Mouse (Mus musculus) limb, embryonic 14.5 days (tissue): ENCODE measurements around the gene Spcs2. TPM values are rescaled to one million over a fixed set of nuclear protein-coding genes. Genes with fewer than 3 reads are reported as not detected.

ENCODE experiments used
- ATAC-seq: fragments of 200-750 bp; cut with Nextera tagmentation; 2 replicates; pipeline ENCODE4 v1.8.0; 2017; ENCODE audit warnings: low read depth, moderate number of reproducible peaks, moderate TSS enrichment; ENCODE audit not compliant: low FRiP score
- DNase-seq: peaks from one replicate; pipeline ENCODE4 v3.0.0-alpha.2; 2015; ENCODE audit warnings: low spot score
- H3K27ac ChIP-seq: fragments of 300-500 bp; sonication (generic); replicated peaks from 2 replicates; pipeline ENCODE4 v1.5.1; 2014; ENCODE audit warnings: low read depth, mild to moderate bottlenecking, low read length, moderate library complexity, mixed read lengths
- H3K27me3 ChIP-seq: fragments of 300-500 bp; sonication (generic); 2 replicates; pipeline ENCODE4 v1.6.1; 2014; ENCODE audit warnings: low read length, mixed read lengths; ENCODE audit not compliant: control insufficient read depth, insufficient read depth
- H3K36me3 ChIP-seq: fragments of 300-500 bp; sonication (generic); 2 replicates; pipeline ENCODE4 v1.6.1; 2014; ENCODE audit warnings: mild to moderate bottlenecking, low read length, moderate library complexity, mixed read lengths; ENCODE audit not compliant: control insufficient read depth, insufficient read depth
- H3K4me1 ChIP-seq: fragments of 300-500 bp; sonication (generic); 2 replicates; pipeline ENCODE4 v1.6.1; 2014; ENCODE audit warnings: antibody characterized with exemption, low read length, mixed read lengths; ENCODE audit not compliant: control insufficient read depth, insufficient read depth
- H3K4me2 ChIP-seq: fragments of 300-500 bp; sonication (generic); replicated peaks from 2 replicates; pipeline ENCODE4 v1.6.1; 2014; ENCODE audit warnings: low read depth, mild to moderate bottlenecking, low read length, moderate library complexity; ENCODE audit not compliant: severe bottlenecking
- H3K4me3 ChIP-seq: fragments of 300-500 bp; sonication (generic); replicated peaks from 2 replicates; pipeline ENCODE4 v1.5.1; 2014; ENCODE audit warnings: low read length
- H3K9ac ChIP-seq: fragments of 300-500 bp; sonication (generic); 2 replicates; pipeline ENCODE4 v1.6.1; 2014; ENCODE audit warnings: mild to moderate bottlenecking, low read depth, low read length, moderate library complexity; ENCODE audit not compliant: severe bottlenecking
- H3K9me3 ChIP-seq: fragments of 300-500 bp; sonication (generic); 2 replicates; pipeline ENCODE4 v1.6.1; 2016; ENCODE audit warnings: low read length; ENCODE audit not compliant: control insufficient read depth
- POLR2A ChIP-seq: fragments of 200-500 bp; IDR thresholded peaks from 2 replicates; pipeline ENCODE4 v1.8.0; 2012; ENCODE audit warnings: inconsistent platforms, mild to moderate bottlenecking, moderate library complexity, borderline replicate concordance; ENCODE audit not compliant: insufficient read depth, insufficient read length; ENCODE audit errors: extremely low read depth
- WGBS: fragments of 180-500 bp; shearing (Covaris S2); extraction: QIAGEN DNeasy Blood & Tissue Kit; methylation state at CpG from one replicate; pipeline ENCODE4 v1.1.7; 2014; 5-methylcytosine and 5-hydroxymethylcytosine counted together
- polyA plus RNA-seq, 2 experiments: library from polyadenylated mRNA; depleted of rRNA in 1 of 2; stranded (reverse) in 1 of 2; unstranded in 1 of 2; fragments of >200 nt; fragmentation: Nextera tagmentation in 1 of 2; extraction: Ambion mirVana in 1 of 2; gene quantifications; 2 replicates each; pipeline versions ENCODE4 v1.2.1 to v1.2.3; 2012 to 2014

Gene Spcs2
- polyA plus RNA-seq, 2 experiments, result 115 to 301 TPM

DNA sequence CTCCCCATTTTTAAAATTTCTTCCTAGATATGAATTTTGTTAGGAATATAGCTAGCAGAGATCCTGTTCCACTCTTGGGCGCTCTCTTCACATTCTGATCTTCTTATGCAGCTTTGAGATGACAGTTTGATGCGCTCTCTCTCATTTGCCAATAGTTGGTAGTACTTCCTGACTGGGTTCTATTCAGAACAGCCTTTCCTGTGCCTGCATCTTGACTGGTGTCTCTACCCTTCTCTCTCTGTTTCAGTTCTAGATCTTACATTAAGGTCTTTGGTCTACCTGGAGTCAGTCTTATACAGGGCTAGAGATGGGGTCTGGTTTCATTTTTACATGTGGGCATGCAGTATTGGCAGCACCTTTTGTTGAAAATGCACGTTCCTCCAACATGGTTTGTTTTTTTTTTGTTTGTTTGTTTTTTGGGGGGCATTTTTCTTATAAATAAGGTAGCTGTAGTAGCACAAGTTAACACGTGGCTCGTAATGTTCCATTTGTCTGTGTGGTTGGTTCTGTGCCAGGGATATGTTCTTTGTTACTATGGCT, 28.9 kb downstream of the Spcs2 start:
- peaks cover 19% of the 10 kb centered on the region for H3K4me1 ChIP-seq
- no peak overlapping the region for H3K4me3 ChIP-seq
- H3K27ac ChIP-seq, result no peak overlapping the region
- no peak overlapping the region for H3K9ac ChIP-seq
- H3K9me3 ChIP-seq, result no peaks in the 10 kb centered on the region
- no peak for ATAC-seq
- 82% methylated on average over 5 of the region's 5 CpGs for WGBS
- DNase-seq, result no peak
- TF ChIP-seq POLR2A, result no peak
- no peak overlapping the region for H3K4me2 ChIP-seq
- H3K36me3 ChIP-seq, result peaks cover 26% of the 10 kb centered on the region
- no peaks in the 10 kb centered on the region for H3K27me3 ChIP-seq

DNA sequence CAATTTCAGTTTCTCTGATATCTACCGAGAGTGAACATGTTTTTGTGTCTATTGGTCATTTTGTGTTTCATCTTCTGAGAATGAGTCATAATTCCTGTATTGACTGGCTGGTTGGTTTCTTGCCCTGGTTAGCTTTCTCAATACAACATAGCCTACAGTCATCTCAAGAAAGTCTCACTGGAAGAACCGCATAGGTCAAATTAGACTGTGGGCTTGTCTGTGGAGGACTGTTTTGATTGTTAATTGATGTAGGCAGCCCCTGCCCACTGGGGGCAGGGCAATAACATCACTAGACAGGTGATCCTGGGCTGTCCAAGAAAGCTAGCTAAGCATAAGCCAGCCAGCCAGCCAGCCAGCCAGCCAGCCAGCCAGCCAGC, 29.4 kb downstream of the Spcs2 start:
- ATAC-seq (no peak), DNase-seq (no peak)
- H3K36me3 ChIP-seq, result peaks cover 21% of the 10 kb centered on the region
- H3K9ac ChIP-seq, result no peak overlapping the region
- H3K4me3 ChIP-seq, result no peak overlapping the region
- no peaks in the 10 kb centered on the region for H3K9me3 ChIP-seq
- 91% methylated on average over 2 of the region's 2 CpGs for WGBS
- no peak overlapping the region for H3K4me2 ChIP-seq
- TF ChIP-seq POLR2A, result no peak
- no peaks in the 10 kb centered on the region for H3K27me3 ChIP-seq
- H3K4me1 ChIP-seq, result peaks cover 19% of the 10 kb centered on the region
- no peak overlapping the region for H3K27ac ChIP-seq

- 88% methylated on average over 5 of the region's 5 CpGs for WGBS
- DNase-seq (no peak), ATAC-seq (no peak)
- Histone ChIP-seq H3K9me3 (no peaks in the 10 kb centered on the region), H3K4me1 (peaks cover 15% of the 10 kb centered on the region), H3K27me3 (no peaks in the 10 kb centered on the region), H3K9ac (no peak overlapping the region), H3K27ac (no peak overlapping the region), H3K4me3 (no peak overlapping the region), H3K4me2 (no peak overlapping the region), H3K36me3 (peaks cover 17% of the 10 kb centered on the region)
- no peak for TF ChIP-seq POLR2A
Observed at GRCm38 (mm10) chr7:99833115-99833845, 30.0 kb downstream of the Spcs2 start.

GRCm38 (mm10) chr7:99828083-99828570, 35.1 kb downstream of the Spcs2 start, which contains the start of gene Neu3:
Gene Neu3, minus strand, starts transcription at chr7:99828417.
- Histone ChIP-seq H3K36me3 (no peaks in the 10 kb centered on the region), H3K4me3 (peak within 1 kb of the TSS; percentile 42), H3K9me3 (no peaks in the 10 kb centered on the region), H3K4me1 (no peaks in the 10 kb centered on the region), H3K4me2 (peak within 1 kb of the TSS; percentile 54), H3K27me3 (no peaks in the 10 kb centered on the region), H3K27ac (0 out of 2 replicates have a peak within 1 kb of the TSS, but pooled peaks have one; percentile 72), H3K9ac (peak within 1 kb of the TSS; percentile 54)
- peak; percentile 92 for DNase-seq
- ATAC-seq, result peak; percentile 98
- WGBS, result under 1% methylated on average over 26 of the region's 26 CpGs
- TF ChIP-seq POLR2A, result 0 out of 2 replicates have a peak, but pooled peaks have one; percentile 21

DNA sequence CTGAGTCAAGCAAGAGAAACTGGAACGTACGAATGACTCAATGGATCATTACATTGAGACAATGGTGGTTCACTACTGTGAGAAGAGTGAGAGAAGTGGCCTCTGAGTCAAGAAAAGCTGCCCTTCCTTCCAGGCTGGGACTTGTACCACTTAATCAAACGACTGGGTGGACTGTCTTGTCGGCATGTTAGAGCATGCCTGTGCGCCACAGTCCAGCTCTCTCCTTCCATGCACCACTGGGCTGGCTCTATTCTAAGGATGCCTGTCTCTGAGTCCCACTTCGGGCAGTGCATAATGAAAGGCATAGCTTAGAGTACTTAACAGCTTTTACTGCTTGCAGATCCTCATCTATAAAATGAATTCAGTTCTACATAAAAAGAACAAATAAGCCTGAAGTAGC, 37.2 kb downstream of the Spcs2 start:
- H3K27me3 ChIP-seq, result no peaks in the 10 kb centered on the region
- H3K9me3 ChIP-seq, result no peaks in the 10 kb centered on the region
- ATAC-seq (no peak), DNase-seq (no peak)
- H3K9ac ChIP-seq, result no peak overlapping the region
- no peak overlapping the region for H3K27ac ChIP-seq
- WGBS, result 61% methylated on average over 6 of the region's 6 CpGs
- H3K36me3 ChIP-seq, result no peaks in the 10 kb centered on the region
- no peak overlapping the region for H3K4me2 ChIP-seq
- no peak overlapping the region for H3K4me3 ChIP-seq
- no peak for TF ChIP-seq POLR2A
- H3K4me1 ChIP-seq, result no peaks in the 10 kb centered on the region
